Mouse (Mus musculus) cerebral cortex, adult 2 months (tissue): ENCODE measurements around the gene Kdelr3.

Source experiments
- WGBS: fragments of 180-500 bp; shearing (Covaris S2); methylation state at CpG from one replicate; pipeline ENCODE4 v1.1.7; 2018; 5-methylcytosine and 5-hydroxymethylcytosine counted together

The Kdelr3 gene

GRCm38 (mm10) chr15:79575543-79576222, 59.5 kb downstream of the Kdelr3 start:
- 32% methylated on average over 1 of the region's 1 CpGs for WGBS

- 61% methylated on average over 2 of the region's 2 CpGs for WGBS
Observed at GRCm38 (mm10) chr15:79576947-79577346, 60.7 kb downstream of the Kdelr3 start.
